Mouse (Mus musculus) adrenal gland, postnatal 36 days (tissue): ENCODE results near the gene Ran. TPM values are rescaled to one million over a fixed set of nuclear protein-coding genes. Genes with fewer than 3 reads are reported as not detected.

ENCODE experiments used
- DNase-seq, 2 experiments: peaks; one replicate each; pipeline ENCODE4 v3.0.0; 2021; ENCODE audit warnings: mixed read lengths in 1 of 2
- total RNA-seq, 2 experiments: library from RNA; stranded (reverse); gene quantifications; 2 replicates each; pipeline ENCODE4 v1.2.3; 2021

Ran gene
- total RNA-seq, 2 experiments from 2014 or later = 222 to 226 TPM

DNA sequence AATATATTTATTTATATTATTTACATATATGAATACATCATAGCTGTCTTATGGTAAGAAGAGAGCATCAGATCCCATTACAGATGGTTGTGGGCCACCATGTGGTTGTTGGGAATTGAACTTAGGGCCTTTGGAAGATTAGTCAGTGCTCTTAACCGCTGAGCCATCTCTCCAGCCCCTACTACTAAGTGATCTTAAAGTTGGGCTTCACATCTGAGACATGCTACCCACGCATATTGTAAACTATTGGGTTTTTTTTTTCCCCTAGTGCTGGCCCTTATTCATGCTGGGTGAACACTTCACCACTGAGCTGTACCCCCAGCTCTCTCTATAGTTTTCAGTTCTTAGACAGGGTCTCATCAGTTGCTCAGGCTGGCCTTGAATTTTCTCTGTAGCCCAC lies 8.9 kb upstream of the Ran start:
- no peak for DNase-seq

- no peak for DNase-seq
Measured at GRCm38 (mm10) chr5:129015020-129015419, 4.8 kb upstream of the Ran start.

DNA sequence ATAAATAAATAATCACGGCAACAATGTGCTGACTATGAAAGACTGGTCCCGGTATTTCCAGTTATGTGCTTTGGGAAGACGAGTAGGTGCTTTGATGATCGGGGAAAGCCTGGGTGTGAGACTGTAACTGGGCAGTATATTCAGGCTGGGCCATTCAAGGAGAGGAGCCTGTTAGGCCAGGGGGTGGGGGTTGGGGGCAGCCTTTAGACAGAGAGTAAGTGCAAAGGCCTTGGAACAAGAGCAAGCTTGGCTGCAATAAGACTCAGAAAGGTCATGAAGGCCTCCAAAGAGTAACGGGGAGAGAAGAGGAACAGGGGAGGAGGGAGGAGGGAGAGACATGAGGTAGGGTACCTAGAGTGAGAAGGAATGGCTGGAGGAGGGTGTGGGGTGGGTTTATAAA lies 4.3 kb upstream of the Ran start:
- DNase-seq = peak; percentile 28 to 55

- DNase-seq = no peak
Measured at GRCm38 (mm10) chr5:129016370-129016769, 3.5 kb upstream of the Ran start.

- no peak for DNase-seq
Measured at GRCm38 (mm10) chr5:129018782-129019489, 933 bp upstream of the Ran start.

DNA sequence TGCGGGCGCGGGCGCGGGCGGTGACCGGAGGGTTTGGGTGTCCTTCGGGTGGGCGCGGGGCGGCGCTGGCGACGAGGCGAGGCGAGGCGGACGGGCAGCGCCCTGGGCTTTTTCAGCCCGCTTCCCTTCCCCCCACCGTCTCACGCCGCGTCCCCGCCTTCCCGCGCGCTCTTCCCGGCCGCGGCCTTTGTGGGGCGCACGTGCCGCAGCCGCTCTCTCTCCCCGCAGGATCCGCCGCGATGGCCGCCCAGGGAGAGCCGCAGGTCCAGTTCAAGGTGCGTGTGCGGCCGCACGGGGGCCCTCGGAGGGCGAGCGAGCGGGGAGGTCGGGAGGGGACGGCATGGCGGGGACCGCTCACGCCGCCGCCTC lies 415 bp downstream of the Ran start:
- peak; percentile 75 to 83 for DNase-seq

DNA sequence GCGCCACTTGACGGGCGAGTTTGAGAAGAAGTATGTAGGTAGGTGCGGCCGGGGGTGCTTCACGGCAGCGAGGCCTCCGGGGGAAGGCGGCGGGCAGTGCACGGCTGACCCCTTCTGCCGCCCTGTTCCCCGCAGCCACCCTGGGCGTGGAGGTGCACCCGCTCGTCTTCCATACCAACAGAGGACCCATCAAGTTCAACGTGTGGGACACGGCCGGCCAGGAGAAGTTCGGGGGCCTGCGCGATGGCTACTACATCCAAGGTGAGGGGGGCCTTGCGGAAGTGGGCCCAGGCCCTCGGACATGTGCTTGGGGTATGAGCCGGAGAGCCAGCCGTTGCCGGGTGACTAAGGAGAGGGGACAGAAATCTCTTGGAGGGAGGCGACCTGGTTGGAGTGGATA lies 862 bp downstream of the Ran start:
- DNase-seq = peak; percentile 18 to 43

DNA sequence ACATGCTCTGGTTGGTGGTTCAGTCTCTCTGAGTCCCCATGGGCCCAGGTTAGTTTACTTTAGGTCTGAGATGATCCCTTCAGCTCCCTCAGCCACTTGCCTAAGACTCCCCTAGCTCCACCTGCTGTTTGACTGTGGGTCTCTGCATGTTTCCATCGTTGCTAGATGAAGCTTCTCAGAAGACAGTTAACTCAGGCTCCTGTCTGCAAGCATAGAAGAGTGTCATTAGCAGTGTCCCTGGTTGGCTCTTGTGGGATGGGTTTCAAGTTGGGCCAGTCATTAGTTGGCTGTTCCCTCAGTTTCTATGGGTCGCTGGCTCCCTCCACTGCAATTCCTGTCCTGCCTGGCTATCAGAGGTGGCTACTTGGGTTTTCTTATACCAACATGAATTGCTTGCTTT lies 5.2 kb downstream of the Ran start:
- DNase-seq = no peak

GRCm38 (mm10) chr5:129025725-129026124 lies 5.9 kb downstream of the Ran start:
- no peak for DNase-seq

GRCm38 (mm10) chr5:129026171-129026570 lies 6.3 kb downstream of the Ran start:
- no peak for DNase-seq

- DNase-seq = no peak
Measured at GRCm38 (mm10) chr5:129026637-129027036, 6.8 kb downstream of the Ran start.

DNA sequence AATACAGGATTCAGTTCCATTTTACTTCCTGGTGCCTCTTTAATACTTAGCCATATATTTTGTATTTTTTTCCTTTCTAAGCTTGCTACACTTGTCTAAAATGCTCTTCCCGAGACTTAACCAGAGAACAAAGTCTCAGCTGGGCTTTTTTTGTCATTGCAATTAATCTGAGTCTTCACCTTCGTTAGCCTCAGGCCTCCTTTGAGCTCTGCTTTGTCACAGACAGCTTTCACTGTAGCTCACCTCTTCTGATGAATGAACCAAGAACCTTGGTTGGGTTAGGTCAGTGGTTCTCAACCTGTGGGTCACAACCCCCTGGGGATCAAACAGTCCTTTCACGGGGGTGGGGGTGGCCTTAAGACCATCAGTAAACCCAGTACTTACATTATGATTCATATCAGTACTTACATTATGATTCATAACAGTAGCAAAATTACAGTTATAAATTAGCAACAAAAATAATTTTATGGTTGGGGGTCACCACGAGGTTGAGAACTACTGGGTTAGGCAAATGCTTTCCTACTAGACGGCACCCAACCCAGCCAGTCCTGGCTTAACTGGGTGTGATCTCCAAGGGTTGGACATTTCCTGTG lies 9.4 kb downstream of the Ran start:
- DNase-seq = no peak

- DNase-seq = no peak
Measured at GRCm38 (mm10) chr5:129036678-129037077, 16.8 kb downstream of the Ran start.

DNA sequence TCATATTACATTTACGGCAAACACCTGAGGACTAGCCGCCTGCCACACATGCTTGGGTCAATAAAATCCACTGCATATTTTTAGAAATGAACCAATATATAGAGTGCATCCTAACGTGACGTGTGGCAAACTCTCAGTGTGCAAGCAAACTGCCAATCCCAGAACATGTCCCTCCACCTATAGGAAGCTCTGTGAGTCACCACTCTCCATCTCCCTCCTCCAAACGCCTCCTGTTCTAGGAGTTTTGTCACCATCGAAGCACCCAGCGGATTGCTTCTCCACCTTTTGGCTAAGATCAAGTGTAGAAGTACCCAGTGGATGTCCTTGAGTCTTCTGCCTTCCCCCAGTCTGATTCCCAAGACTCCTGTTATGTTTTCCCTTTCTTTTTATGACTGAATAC lies 17.9 kb downstream of the Ran start:
- DNase-seq = no peak

DNA sequence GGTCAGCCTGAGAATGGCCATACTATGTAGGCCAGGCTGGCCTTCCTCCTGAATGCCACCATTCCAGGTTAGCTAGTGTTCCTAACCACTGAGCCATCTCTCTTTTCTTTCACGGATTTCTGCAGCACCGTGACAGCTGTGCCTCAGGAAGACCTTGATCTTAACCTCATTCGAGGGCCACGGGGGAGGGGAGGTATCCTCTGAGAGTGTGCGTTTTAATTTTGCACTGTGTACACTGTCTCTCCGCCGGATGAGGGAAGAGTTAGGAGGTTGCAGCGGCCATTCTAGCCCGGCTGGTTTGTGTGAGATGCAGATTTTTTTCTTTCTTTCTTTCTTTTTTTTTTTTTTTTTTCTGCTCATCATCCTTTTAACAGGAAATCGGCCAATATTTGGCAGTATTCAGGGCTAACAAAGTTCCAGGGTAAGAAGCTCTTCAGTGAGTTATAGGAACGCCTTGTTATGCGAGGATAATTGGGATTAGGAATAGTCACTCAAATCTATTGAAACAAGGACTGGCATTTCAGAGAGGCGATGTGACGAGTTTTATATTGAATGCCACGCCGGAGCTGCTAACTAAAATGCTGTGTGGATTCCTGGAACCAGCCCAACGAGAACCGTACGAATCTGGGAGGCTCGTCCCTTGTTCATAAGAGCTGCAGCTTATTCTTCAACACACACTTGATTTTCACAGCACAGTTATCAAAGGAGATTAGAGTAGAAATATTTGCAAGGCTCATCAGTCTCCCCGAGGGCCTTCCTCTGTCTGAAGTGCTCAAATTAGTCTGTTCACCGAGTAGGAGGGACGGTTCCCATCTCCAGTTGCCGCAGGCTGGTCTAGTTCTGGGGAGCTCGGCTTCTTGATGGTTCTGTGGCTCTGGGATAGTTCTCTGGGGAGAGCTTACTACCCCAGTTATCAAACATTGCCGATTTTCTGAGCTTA lies 26.0 kb downstream of the Ran start:
- no peak for DNase-seq

DNA sequence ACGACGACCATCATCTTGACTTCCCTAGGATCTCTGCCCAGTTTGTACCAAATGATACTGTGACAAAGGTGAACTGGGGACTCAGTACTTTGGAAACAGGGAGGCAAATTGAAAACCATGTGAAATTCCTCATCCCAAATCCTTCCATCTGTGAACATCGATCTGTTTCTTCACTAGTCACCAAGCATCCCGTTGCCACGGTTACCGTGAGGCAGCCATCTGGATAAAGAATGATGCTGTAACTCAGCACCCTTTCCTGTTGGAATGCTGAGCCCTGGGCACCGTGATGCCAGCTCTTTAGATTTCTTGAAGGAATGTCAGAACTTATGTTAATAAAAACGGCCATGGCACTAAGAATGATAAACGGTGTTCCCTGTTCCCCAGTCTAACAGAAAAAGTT lies 29.5 kb downstream of the Ran start:
- no peak for DNase-seq

GRCm38 (mm10) chr5:129051910-129052309 lies 32.0 kb downstream of the Ran start:
- DNase-seq = no peak

- DNase-seq = no peak
Measured at GRCm38 (mm10) chr5:129052636-129053355, 32.9 kb downstream of the Ran start.

GRCm38 (mm10) chr5:129054675-129055284 lies 34.9 kb downstream of the Ran start:
- DNase-seq = no peak

- no peak for DNase-seq
Measured at GRCm38 (mm10) chr5:129059116-129059515, 39.2 kb downstream of the Ran start.

DNA sequence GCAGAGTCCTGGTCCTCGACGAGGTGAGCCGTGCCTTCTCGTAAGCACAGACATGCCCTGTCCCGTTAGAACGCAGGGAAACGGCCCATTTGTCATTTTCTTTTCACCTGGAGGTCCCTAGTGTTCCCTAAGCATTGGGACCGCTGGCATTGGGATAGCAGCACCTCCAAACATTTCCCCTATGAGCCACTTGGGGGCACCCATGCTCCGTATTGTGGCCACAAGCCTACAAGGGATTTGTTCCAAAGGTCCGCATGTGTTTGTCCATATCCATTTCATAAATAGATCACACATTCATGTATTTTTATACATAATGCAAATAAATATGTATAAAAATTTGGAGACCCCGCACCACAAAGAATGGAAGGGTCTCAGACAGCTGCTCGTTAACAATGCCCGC lies 41.7 kb downstream of the Ran start:
- DNase-seq = peak; percentile 75 to 78
